Mouse (Mus musculus): ENCODE data around the gene Acss2. TPM values are rescaled to one million over a fixed set of nuclear protein-coding genes. Genes with fewer than 3 reads are reported as not detected.
"Not testable (repeated sequence)": the region's sequence is repeated elsewhere in the genome, so short reads cannot be mapped to it uniquely, and the experiment has no call there.

Acss2 gene
- polyA plus RNA-seq, 1 experiment from 2014 or later, result 17.5 TPM

DNA sequence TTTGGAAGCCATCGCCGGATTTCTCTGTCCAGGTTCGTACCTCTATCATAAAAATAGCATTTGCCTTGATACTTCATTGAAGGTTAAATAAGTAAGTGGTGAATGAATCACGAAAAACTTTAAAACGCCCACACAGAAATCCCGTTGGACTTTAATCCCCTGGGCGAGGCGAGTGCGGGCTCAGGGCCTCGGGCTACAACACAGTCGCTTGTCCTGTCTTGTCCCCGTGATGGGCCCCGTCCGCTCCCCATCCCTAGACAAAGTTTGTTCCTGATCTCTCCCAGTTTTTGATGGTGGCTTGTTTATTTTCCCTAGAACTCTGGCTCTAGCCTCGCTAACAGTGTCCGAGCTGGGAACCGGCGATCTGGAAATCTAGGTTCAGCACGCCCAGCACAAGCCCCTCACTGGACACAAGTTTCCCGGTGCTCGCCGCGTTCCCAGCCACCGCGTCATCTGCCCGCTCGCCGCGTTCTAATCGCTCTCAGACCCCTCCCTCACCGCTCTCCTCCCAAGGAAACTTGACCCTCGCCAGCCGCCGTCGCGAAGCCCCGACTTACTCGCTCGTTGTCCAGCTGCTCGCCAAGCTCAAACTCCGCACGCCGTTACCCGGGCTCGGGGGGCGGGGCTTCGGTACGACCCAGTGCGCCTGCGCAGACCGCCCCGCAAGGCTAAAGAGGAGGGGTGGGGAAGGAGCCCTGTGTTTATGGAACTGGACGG lies 74.5 kb downstream of the Acss2 start, which contains the start of gene Gss:
Gene Gss, minus strand, starts transcription at position 674 of the 717 bp plus-strand sequence.
- Histone ChIP-seq H3K9me3 (replicated peaks; ENCODE audit: control insufficient read depth, low read length) (no peaks in the 10 kb centered on the region), H3K9ac (ENCODE audit: low read length) (peak within 1 kb of the TSS; percentile 74), H3K27me3 (replicated peaks; ENCODE audit: control insufficient read depth, insufficient read depth, low read length) (no peaks in the 10 kb centered on the region), H3K4me3 (ENCODE audit: low read depth, low read length) (peak within 1 kb of the TSS; percentile 54), H3K4me1 (ENCODE audit: control insufficient read depth, insufficient read depth, low read length) (peaks cover 3% of the 10 kb centered on the region; the same call in 1 of the 2 replicates), H3K27ac (ENCODE audit: low read depth, low read length) (peak within 1 kb of the TSS; percentile 58), H3K4me2 (ENCODE audit: low read length) (peak within 1 kb of the TSS; percentile 80), H3K36me3 (ENCODE audit: control insufficient read depth, insufficient read depth, low read length) (no peaks in the 10 kb centered on the region)
- peak; percentile 97 for DNase-seq (ENCODE audit: low spot score)
- ATAC-seq, result peak; percentile 93
- under 1% methylated on average over 53 of the region's 53 CpGs for WGBS

DNA sequence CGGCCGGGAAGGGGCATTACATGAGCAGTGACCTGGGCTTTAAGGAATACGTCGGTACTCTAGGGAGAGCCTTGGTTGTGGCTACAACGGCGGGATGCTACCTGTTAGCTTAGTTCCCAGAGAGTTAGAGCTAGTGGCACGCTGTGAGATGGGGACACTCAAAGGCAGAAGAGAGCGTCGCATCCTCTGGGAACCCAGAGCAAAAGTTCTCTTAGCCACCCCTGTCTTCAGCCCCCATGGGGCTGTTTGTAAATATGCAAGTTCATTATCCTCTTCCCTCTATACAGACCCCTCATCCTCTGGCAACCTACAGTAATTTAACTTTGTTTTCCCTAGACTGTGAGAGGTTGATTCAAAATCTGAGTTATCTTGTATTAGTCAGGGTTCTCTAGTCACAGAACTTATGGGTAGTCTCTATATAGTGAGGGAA lies 75.1 kb downstream of the Acss2 start:
- WGBS, result under 1% methylated on average over 9 of the region's 9 CpGs
- H3K4me1 ChIP-seq (ENCODE audit: control insufficient read depth, insufficient read depth, low read length), result peaks cover 3% of the 10 kb centered on the region; the same call in 1 of the 2 replicates
- H3K27ac ChIP-seq (ENCODE audit: low read depth, low read length), result 0 out of 2 replicates have a peak overlapping the region, but pooled peaks have one; percentile 27
- peak overlapping the region; percentile 80 for H3K4me2 ChIP-seq (ENCODE audit: low read length)
- DNase-seq (ENCODE audit: low spot score) (no peak), ATAC-seq (no peak)
- no peaks in the 10 kb centered on the region for H3K27me3 ChIP-seq (replicated peaks; ENCODE audit: control insufficient read depth, insufficient read depth, low read length)
- H3K9me3 ChIP-seq (replicated peaks; ENCODE audit: control insufficient read depth, low read length), result no peaks in the 10 kb centered on the region
- H3K4me3 ChIP-seq (ENCODE audit: low read depth, low read length), result peak overlapping the region; percentile 54
- H3K9ac ChIP-seq (ENCODE audit: low read length), result peak overlapping the region; percentile 74
- H3K36me3 ChIP-seq (ENCODE audit: control insufficient read depth, insufficient read depth, low read length), result no peaks in the 10 kb centered on the region

DNA sequence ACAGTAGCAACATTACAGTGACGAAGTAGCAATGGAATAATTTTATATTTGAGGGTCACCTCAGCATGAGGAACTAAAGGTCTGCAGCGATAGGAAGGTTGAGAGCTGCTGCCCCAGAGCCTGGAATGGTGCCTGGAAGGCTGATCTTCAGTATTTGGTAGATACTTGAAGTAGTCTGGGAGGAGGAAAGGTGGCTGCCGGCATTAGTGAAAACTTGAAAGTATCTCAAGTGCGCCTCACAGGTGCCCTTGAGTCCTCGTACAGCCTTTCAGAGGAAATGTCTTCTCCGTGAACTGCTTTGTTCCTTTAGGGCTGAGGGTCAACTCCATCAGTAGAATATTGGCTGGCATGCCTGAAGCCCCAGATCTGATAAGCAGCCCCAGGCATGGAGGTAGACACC lies 77.8 kb downstream of the Acss2 start:
- DNase-seq (ENCODE audit: low spot score) (no peak), ATAC-seq (no peak)
- Histone ChIP-seq H3K4me1 (ENCODE audit: control insufficient read depth, insufficient read depth, low read length) (peaks cover 3% of the 10 kb centered on the region; the same call in 1 of the 2 replicates), H3K4me3 (ENCODE audit: low read depth, low read length) (no peak overlapping the region), H3K27me3 (replicated peaks; ENCODE audit: control insufficient read depth, insufficient read depth, low read length) (no peaks in the 10 kb centered on the region), H3K36me3 (ENCODE audit: control insufficient read depth, insufficient read depth, low read length) (no peaks in the 10 kb centered on the region), H3K9ac (ENCODE audit: low read length) (no peak overlapping the region), H3K9me3 (replicated peaks; ENCODE audit: control insufficient read depth, low read length) (no peaks in the 10 kb centered on the region), H3K4me2 (ENCODE audit: low read length) (no peak overlapping the region), H3K27ac (ENCODE audit: low read depth, low read length) (no peak overlapping the region)
- 80% methylated on average over 6 of the region's 6 CpGs for WGBS

DNA sequence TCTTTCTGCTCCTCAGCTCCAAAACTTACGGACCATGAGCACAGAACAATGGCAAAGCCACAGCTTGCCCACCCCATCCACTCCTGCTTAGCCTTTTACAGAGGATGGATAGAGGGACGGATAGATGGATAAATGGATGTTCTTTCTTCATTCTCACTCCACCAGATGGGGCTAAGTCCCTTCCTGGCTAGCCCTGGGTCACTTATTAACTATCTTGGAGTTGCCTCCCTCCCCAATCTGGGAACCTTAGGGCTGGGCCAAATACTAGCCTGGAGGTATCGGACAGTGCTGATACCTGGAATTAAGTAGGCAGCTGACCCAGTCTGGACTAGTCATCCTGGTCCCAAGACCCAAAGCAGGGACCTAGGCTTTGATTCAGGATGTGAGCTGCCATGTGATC lies 86.0 kb downstream of the Acss2 start:
- ATAC-seq (no peak), DNase-seq (ENCODE audit: low spot score) (no peak)
- H3K36me3 ChIP-seq (ENCODE audit: control insufficient read depth, insufficient read depth, low read length), result no peaks in the 10 kb centered on the region
- H3K27ac ChIP-seq (ENCODE audit: low read depth, low read length), result no peak overlapping the region
- no peak overlapping the region for H3K9ac ChIP-seq (ENCODE audit: low read length)
- no peak overlapping the region for H3K4me3 ChIP-seq (ENCODE audit: low read depth, low read length)
- WGBS, result 61% methylated on average over 3 of the region's 3 CpGs
- no peak overlapping the region for H3K4me2 ChIP-seq (ENCODE audit: low read length)
- H3K9me3 ChIP-seq (replicated peaks; ENCODE audit: control insufficient read depth, low read length), result no peaks in the 10 kb centered on the region
- no peaks in the 10 kb centered on the region for H3K27me3 ChIP-seq (replicated peaks; ENCODE audit: control insufficient read depth, insufficient read depth, low read length)
- H3K4me1 ChIP-seq (ENCODE audit: control insufficient read depth, insufficient read depth, low read length), result no peaks in the 10 kb centered on the region

DNA sequence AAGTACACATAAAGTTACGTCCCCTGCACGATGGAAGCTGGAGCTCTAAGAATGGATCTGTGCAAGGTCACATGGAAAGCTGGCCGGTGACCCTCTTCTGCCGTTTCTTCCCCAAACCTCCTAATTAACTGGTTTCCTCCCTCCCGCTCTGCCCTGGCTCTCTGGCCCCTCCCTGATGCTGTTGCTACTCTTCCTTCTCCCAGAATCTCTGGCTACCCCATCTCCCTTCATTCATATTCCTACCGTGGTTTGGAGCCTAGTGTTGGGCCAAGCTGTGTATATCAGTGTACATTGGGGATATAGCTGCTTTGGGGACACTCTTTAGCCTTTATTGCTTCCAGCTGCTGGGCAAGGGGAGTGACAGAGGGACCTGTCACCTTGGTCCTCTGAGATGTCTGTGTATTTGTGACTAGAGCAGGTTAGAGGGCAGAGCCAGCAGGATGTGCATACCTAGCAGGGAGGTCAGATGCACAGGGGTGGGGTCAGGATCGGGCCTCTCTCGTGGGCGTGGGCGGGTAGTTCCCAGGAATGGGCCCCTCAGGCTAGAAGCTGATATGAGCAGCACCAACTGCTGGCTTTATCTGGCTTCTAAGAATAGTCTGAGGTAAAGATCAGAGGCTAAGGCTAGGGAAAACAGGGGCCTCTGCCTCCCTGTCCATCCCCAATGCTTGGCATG lies 87.0 kb downstream of the Acss2 start:
- DNase-seq (ENCODE audit: low spot score) (no peak), ATAC-seq (no peak)
- no peaks in the 10 kb centered on the region for H3K36me3 ChIP-seq (ENCODE audit: control insufficient read depth, insufficient read depth, low read length)
- no peaks in the 10 kb centered on the region for H3K4me1 ChIP-seq (ENCODE audit: control insufficient read depth, insufficient read depth, low read length)
- no peak overlapping the region for H3K27ac ChIP-seq (ENCODE audit: low read depth, low read length)
- H3K4me2 ChIP-seq (ENCODE audit: low read length), result no peak overlapping the region
- no peak overlapping the region for H3K4me3 ChIP-seq (ENCODE audit: low read depth, low read length)
- no peak overlapping the region for H3K9ac ChIP-seq (ENCODE audit: low read length)
- H3K9me3 ChIP-seq (replicated peaks; ENCODE audit: control insufficient read depth, low read length), result no peaks in the 10 kb centered on the region
- H3K27me3 ChIP-seq (replicated peaks; ENCODE audit: control insufficient read depth, insufficient read depth, low read length), result no peaks in the 10 kb centered on the region
- WGBS, result 52% methylated on average over 10 of the region's 10 CpGs

DNA sequence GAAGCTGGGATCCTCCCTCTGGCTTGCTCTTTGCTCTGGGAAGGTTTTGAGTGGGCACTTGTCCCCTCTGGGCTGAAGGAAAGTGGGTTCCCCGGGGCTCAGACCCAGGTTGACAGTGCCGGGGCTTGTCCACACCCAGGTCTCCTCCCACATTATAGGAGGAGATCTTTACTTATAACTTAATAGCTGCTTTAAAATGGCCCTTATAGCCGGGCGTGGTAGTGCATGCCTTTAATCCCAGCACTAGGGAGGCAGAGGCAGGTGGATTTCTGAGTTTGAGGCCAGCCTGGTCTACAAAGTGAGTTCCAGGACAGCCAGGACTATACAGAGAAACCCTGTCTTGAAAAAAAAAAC lies 87.5 kb downstream of the Acss2 start:
- not testable (repeated sequence) for H3K27me3 ChIP-seq (replicated peaks; ENCODE audit: control insufficient read depth, insufficient read depth, low read length); H3K4me3 ChIP-seq (ENCODE audit: low read depth, low read length); DNase-seq (ENCODE audit: low spot score); H3K9ac ChIP-seq (ENCODE audit: low read length); ATAC-seq; H3K4me1 ChIP-seq (ENCODE audit: control insufficient read depth, insufficient read depth, low read length); H3K4me2 ChIP-seq (ENCODE audit: low read length); H3K27ac ChIP-seq (ENCODE audit: low read depth, low read length); H3K36me3 ChIP-seq (ENCODE audit: control insufficient read depth, insufficient read depth, low read length); H3K9me3 ChIP-seq (replicated peaks; ENCODE audit: control insufficient read depth, low read length)
- WGBS, result 84% methylated on average over 4 of the region's 4 CpGs

DNA sequence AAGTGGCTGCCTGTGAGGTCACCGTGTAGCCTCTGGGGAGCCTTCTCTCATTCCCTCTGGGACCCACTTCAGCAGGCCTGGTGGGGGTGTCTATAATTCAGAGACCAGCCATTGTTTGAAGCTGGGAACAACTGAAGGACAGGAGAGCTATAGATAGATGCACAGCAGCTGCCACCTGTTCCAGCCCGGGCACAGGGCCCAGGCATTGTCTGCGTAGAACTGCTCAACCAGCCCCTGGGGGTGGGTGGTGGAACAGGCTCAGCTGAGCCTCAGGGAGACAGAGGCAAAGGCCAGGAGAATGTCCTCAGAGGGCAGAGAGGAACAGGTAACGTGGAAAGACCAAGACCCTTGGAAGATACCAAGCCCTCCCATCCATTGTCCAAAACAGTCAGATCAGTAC lies 88.6 kb downstream of the Acss2 start:
- H3K4me1 ChIP-seq (ENCODE audit: control insufficient read depth, insufficient read depth, low read length), result no peaks in the 10 kb centered on the region
- H3K9me3 ChIP-seq (replicated peaks; ENCODE audit: control insufficient read depth, low read length), result no peaks in the 10 kb centered on the region

DNA sequence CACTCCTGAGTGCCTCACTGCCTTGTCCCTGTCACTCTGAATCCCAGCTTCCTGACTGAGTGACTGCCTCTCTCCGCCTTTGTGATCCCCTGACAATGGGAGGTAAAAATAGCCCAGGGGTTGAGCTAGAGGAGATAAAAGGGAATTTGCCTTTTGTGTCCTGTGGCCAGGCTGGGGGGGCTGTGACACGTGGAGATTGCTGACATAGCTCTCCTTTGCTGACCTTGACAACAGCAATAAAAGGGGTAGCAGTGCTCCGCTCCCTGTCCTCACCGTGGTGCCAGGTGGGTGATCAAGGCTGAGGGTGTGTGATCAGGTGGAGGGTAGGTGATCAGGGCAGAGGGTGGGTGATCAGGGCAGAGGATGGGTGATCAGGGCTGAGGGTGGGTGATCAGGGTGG lies 93.2 kb downstream of the Acss2 start, which contains the start of gene Myh7b:
Gene Myh7b, plus strand, starts transcription at position 235 of the 400 bp plus-strand sequence.
- WGBS, result 43% methylated on average over 4 of the region's 4 CpGs
- Histone ChIP-seq H3K27me3 (replicated peaks; ENCODE audit: control insufficient read depth, insufficient read depth, low read length) (no peaks in the 10 kb centered on the region), H3K27ac (ENCODE audit: low read depth, low read length) (no peak within 1 kb of the TSS), H3K4me3 (ENCODE audit: low read depth, low read length) (no peak within 1 kb of the TSS), H3K4me2 (ENCODE audit: low read length) (no peak within 1 kb of the TSS), H3K9ac (ENCODE audit: low read length) (no peak within 1 kb of the TSS), H3K4me1 (ENCODE audit: control insufficient read depth, insufficient read depth, low read length) (peaks cover 5% of the 10 kb centered on the region; the same call in 1 of the 2 replicates), H3K9me3 (replicated peaks; ENCODE audit: control insufficient read depth, low read length) (no peaks in the 10 kb centered on the region), H3K36me3 (ENCODE audit: control insufficient read depth, insufficient read depth, low read length) (no peaks in the 10 kb centered on the region)
- DNase-seq (ENCODE audit: low spot score), result no peak
- no peak for ATAC-seq

More for the DNA sequence above, 88.6 kb downstream of the Acss2 start:
- no peak overlapping the region for H3K27ac ChIP-seq (ENCODE audit: low read depth, low read length)
- H3K4me2 ChIP-seq (ENCODE audit: low read length), result no peak overlapping the region
- ATAC-seq, result no peak
- H3K4me3 ChIP-seq (ENCODE audit: low read depth, low read length), result no peak overlapping the region
- no peaks in the 10 kb centered on the region for H3K36me3 ChIP-seq (ENCODE audit: control insufficient read depth, insufficient read depth, low read length)
- H3K9ac ChIP-seq (ENCODE audit: low read length), result no peak overlapping the region
- 85% methylated on average over 4 of the region's 4 CpGs for WGBS
- DNase-seq (ENCODE audit: low spot score), result no peak
- no peaks in the 10 kb centered on the region for H3K27me3 ChIP-seq (replicated peaks; ENCODE audit: control insufficient read depth, insufficient read depth, low read length)

Measured in forebrain, embryonic 14.5 days (tissue).